Mouse (Mus musculus) MEL (cell line): ENCODE data around the gene Fam168b. TPM values are rescaled to one million over a fixed set of nuclear protein-coding genes. Genes with fewer than 3 reads are reported as not detected.

Experiments used
- DNase-seq: peaks from one replicate; pipeline ENCODE4 v3.0.0; 2011; ENCODE audit warnings: low read depth, low spot score
- H3K27ac ChIP-seq: 2 replicates; pipeline ENCODE4 v1.5.1; 2012; ENCODE audit warnings: low read depth, mild to moderate bottlenecking, control low read depth, low read length, moderate library complexity; ENCODE audit not compliant: control insufficient read depth
- H3K27me3 ChIP-seq, 2 experiments: fragments of 150-350 bp in 1 of 2; sonication (generic) in 1 of 2; 2 replicates each; pipeline ENCODE4 v1.6.1; 2012; ENCODE audit warnings: low read length in 2 of 2, mild to moderate bottlenecking in 2 of 2, improper control_type of control experiment in 1 of 2, moderate library complexity in 1 of 2; ENCODE audit not compliant: insufficient read depth in 2 of 2, control insufficient read depth in 1 of 2
- H3K36me3 ChIP-seq, 2 experiments: 2 replicates each; pipeline ENCODE4 v1.6.1; 2012 to 2014; ENCODE audit warnings: low read length in 2 of 2, improper control_type of control experiment in 1 of 2, inconsistent platforms in 1 of 2, mild to moderate bottlenecking in 1 of 2; ENCODE audit not compliant: insufficient read depth in 2 of 2, control insufficient read depth in 1 of 2
- H3K4me1 ChIP-seq, 2 experiments: fragments of 150-350 bp in 1 of 2; sonication (generic) in 1 of 2; 2 replicates each; pipeline ENCODE4 v1.6.1; 2012; ENCODE audit warnings: low read length in 2 of 2, improper control_type of control experiment in 1 of 2, mild to moderate bottlenecking in 1 of 2; ENCODE audit not compliant: insufficient read depth in 2 of 2, control insufficient read depth in 1 of 2
- H3K4me3 ChIP-seq, 2 experiments: fragments of 150-350 bp in 1 of 2; sonication (generic) in 1 of 2; 2 replicates each; pipeline ENCODE4 v1.5.1; 2012; ENCODE audit warnings: low read depth in 2 of 2, low read length in 2 of 2, mild to moderate bottlenecking in 2 of 2, moderate library complexity in 2 of 2, control low read depth in 1 of 2, improper control_type of control experiment in 1 of 2; ENCODE audit not compliant: control insufficient read depth in 1 of 2, insufficient read depth in 1 of 2
- H3K79me2 ChIP-seq: 2 replicates; pipeline ENCODE4 v1.6.1; 2012; ENCODE audit warnings: mild to moderate bottlenecking, low read length, moderate library complexity; ENCODE audit not compliant: control insufficient read depth, poor library complexity, insufficient read depth
- H3K9ac ChIP-seq: 2 replicates; pipeline ENCODE4 v1.6.1; 2012; ENCODE audit warnings: low read depth, mild to moderate bottlenecking, control low read depth, low read length, moderate library complexity; ENCODE audit not compliant: control insufficient read depth, poor library complexity, severe bottlenecking
- H3K9me3 ChIP-seq: fragments of 150-350 bp; sonication (generic); replicated peaks from 2 replicates; pipeline ENCODE4 v1.6.1; 2012; ENCODE audit warnings: mild to moderate bottlenecking, low read length, improper control_type of control experiment, moderate library complexity; ENCODE audit not compliant: insufficient read depth
- CHD1 ChIP-seq: IDR thresholded peaks from 2 replicates; pipeline ENCODE4 v1.6.1; 2012; ENCODE audit warnings: low read depth, mild to moderate bottlenecking, inconsistent platforms, low read length, improper control_type of control experiment
- CHD2 ChIP-seq: IDR thresholded peaks from 2 replicates; pipeline ENCODE4 v1.6.1; 2011; ENCODE audit warnings: low read length, improper control_type of control experiment
- ELF1 ChIP-seq: IDR thresholded peaks from 2 replicates; pipeline ENCODE4 v1.6.1; 2014; ENCODE audit warnings: low read depth, mild to moderate bottlenecking, inconsistent platforms, low read length, improper control_type of control experiment, moderate library complexity
- ETS1 ChIP-seq: IDR thresholded peaks from 2 replicates; pipeline ENCODE4 v1.6.1; 2012; ENCODE audit warnings: low read depth, mild to moderate bottlenecking, inconsistent platforms, low read length, improper control_type of control experiment, moderate library complexity
- KAT2A ChIP-seq: conservative IDR thresholded peaks from 2 replicates; pipeline ENCODE4 v1.6.1; 2012; ENCODE audit warnings: low read depth, low read length, improper control_type of control experiment, inconsistent platforms
- MAFK ChIP-seq: IDR thresholded peaks from 2 replicates; pipeline ENCODE4 v1.6.1; 2011; ENCODE audit warnings: low read depth, mild to moderate bottlenecking, low read length, improper control_type of control experiment, borderline replicate concordance
- MAX ChIP-seq: IDR thresholded peaks from 2 replicates; pipeline ENCODE4 v1.6.1; 2011; ENCODE audit warnings: low read length, improper control_type of control experiment
- MEF2A ChIP-seq: IDR thresholded peaks from 2 replicates; pipeline ENCODE4 v1.6.1; 2014; ENCODE audit warnings: low read depth, mild to moderate bottlenecking, inconsistent platforms, low read length, improper control_type of control experiment; ENCODE audit not compliant: poor library complexity, insufficient replicate concordance, severe bottlenecking; ENCODE audit errors: extremely low read depth
- MYB ChIP-seq: IDR thresholded peaks from 2 replicates; pipeline ENCODE4 v1.6.1; 2011; ENCODE audit warnings: mild to moderate bottlenecking, low read depth, low read length, improper control_type of control experiment
- NELFE ChIP-seq: IDR thresholded peaks from 2 replicates; pipeline ENCODE4 v1.6.1; 2011; ENCODE audit warnings: low read depth, low read length, improper control_type of control experiment
- POLR2A ChIP-seq, 2 experiments: IDR thresholded peaks; 2 replicates each; pipeline ENCODE4 v1.6.1; 2011 to 2012; ENCODE audit warnings: low read length in 2 of 2, mild to moderate bottlenecking in 2 of 2, control low read depth in 1 of 2, improper control_type of control experiment in 1 of 2, low read depth in 1 of 2, moderate library complexity in 1 of 2; ENCODE audit not compliant: control insufficient read depth in 1 of 2, insufficient read depth in 1 of 2, poor library complexity in 1 of 2
- POLR2AphosphoS5 ChIP-seq: IDR thresholded peaks from 2 replicates; pipeline ENCODE4 v1.6.1; 2012; ENCODE audit warnings: low read depth, borderline replicate concordance, mild to moderate bottlenecking, inconsistent platforms, low read length, moderate library complexity, mixed read lengths
- RAD21 ChIP-seq: IDR thresholded peaks from 2 replicates; pipeline ENCODE4 v1.6.1; 2011; ENCODE audit warnings: mild to moderate bottlenecking, low read depth, low read length, improper control_type of control experiment
- TAL1 ChIP-seq: IDR thresholded peaks from 2 replicates; pipeline ENCODE4 v1.6.1; 2012; ENCODE audit warnings: mild to moderate bottlenecking, inconsistent platforms, low read length, moderate library complexity, mixed read lengths
- TCF12 ChIP-seq: IDR thresholded peaks from 2 replicates; pipeline ENCODE4 v1.6.1; 2014; ENCODE audit warnings: low read depth, mild to moderate bottlenecking, inconsistent platforms, low read length, improper control_type of control experiment, moderate library complexity
- UBTF ChIP-seq: IDR thresholded peaks from 2 replicates; pipeline ENCODE4 v1.6.1; 2012; ENCODE audit warnings: low read depth, mild to moderate bottlenecking, inconsistent platforms, low read length, improper control_type of control experiment, moderate library complexity, borderline replicate concordance; ENCODE audit not compliant: insufficient read depth
- USF2 ChIP-seq, 2 experiments: IDR thresholded peaks; 2 replicates each; pipeline ENCODE4 v1.6.1; 2011 to 2012; ENCODE audit warnings: improper control_type of control experiment in 2 of 2, low read length in 2 of 2, borderline replicate concordance in 1 of 2, inconsistent platforms in 1 of 2, low read depth in 1 of 2, mild to moderate bottlenecking in 1 of 2; ENCODE audit not compliant: insufficient read depth in 1 of 2
- ZC3H11A ChIP-seq: IDR thresholded peaks from 2 replicates; pipeline ENCODE4 v1.6.1; 2012; ENCODE audit warnings: low read depth, mild to moderate bottlenecking, inconsistent platforms, low read length, improper control_type of control experiment
- ZKSCAN1 ChIP-seq: IDR thresholded peaks from 2 replicates; pipeline ENCODE4 v1.6.1; 2012; ENCODE audit warnings: low read depth, mild to moderate bottlenecking, inconsistent platforms, low read length, improper control_type of control experiment, moderate library complexity
- ZNF384 ChIP-seq: IDR thresholded peaks from 2 replicates; pipeline ENCODE4 v1.6.1; 2012; ENCODE audit warnings: low read depth, mild to moderate bottlenecking, inconsistent platforms, low read length, improper control_type of control experiment
- polyA plus RNA-seq, 2 experiments: library from polyadenylated mRNA; stranded (reverse) in 1 of 2; unstranded in 1 of 2; fragments of >175 nt in 1 of 2; fragments of >200 nt in 1 of 2; gene quantifications; 2 replicates each; pipeline versions ENCODE4 v1.2.1 to v1.2.4; 2012; ENCODE audit warnings: low replicate concordance in 2 of 2, low read depth in 1 of 2; ENCODE audit not compliant: insufficient read length in 2 of 2, insufficient read depth in 1 of 2, missing spikeins in 1 of 2
- total RNA-seq: library from RNA; depleted of rRNA; stranded (reverse); fragments of 300-350 nt; gene quantifications from 2 replicates; pipeline ENCODE4 v1.2.3, GENCODE M21; 2012

The Fam168b gene
- total and polyA plus RNA-seq, 3 experiments: 78.9 to 136 (median 97.4) TPM

GRCm38 (mm10) chr1:34819225-34819910, 23.5 kb downstream of the Fam168b start:
- Histone ChIP-seq H3K79me2 (peaks cover 4% of the 10 kb centered on the region), H3K9me3 (no peaks in the 10 kb centered on the region), H3K27ac (no peak overlapping the region)
- TF ChIP-seq MYB: no peak
- no peak for TF ChIP-seq ZKSCAN1
- TF ChIP-seq MAFK: no peak
- no peak for TF ChIP-seq TCF12
- TF ChIP-seq TAL1: no peak
- TF ChIP-seq KAT2A: no peak
- TF ChIP-seq ETS1: no peak
- TF ChIP-seq RAD21: no peak
- no peak for TF ChIP-seq UBTF
- TF ChIP-seq CHD2: no peak
- no peak for TF ChIP-seq CHD1
- no peak for TF ChIP-seq ZC3H11A
- no peak for TF ChIP-seq ZNF384
- no peak for TF ChIP-seq USF2 (IDR thresholded peaks at IDR 0.05; ENCODE audit: borderline replicate concordance in 1 of 2, insufficient read depth in 1 of 2, low read depth in 1 of 2, low read length in 2 of 2)
- no peak for TF ChIP-seq POLR2A (IDR thresholded peaks at IDR 0.05; ENCODE audit: control insufficient read depth in 1 of 2, insufficient read depth in 1 of 2, low read depth in 1 of 2, low read length in 2 of 2, poor library complexity in 1 of 2)
- TF ChIP-seq NELFE: no peak
- TF ChIP-seq, all 39 proteins: peak for 0
- H3K4me3 ChIP-seq: no peak overlapping the region
- peaks cover 0 to 21% of the 10 kb centered on the region in 2 experiments; a peak in 2 of 4 replicates for H3K36me3 ChIP-seq
- H3K4me1 ChIP-seq: no peaks in the 10 kb centered on the region
- no peaks in the 10 kb centered on the region for H3K27me3 ChIP-seq
- no peak for DNase-seq
- no peak overlapping the region for H3K9ac ChIP-seq

GRCm38 (mm10) chr1:34815843-34816242, 27.0 kb downstream of the Fam168b start:
- no peaks in the 10 kb centered on the region for H3K4me1 ChIP-seq
- no peak overlapping the region for H3K27ac ChIP-seq
- H3K9ac ChIP-seq: no peak overlapping the region
- no peaks in the 10 kb centered on the region for H3K27me3 ChIP-seq
- H3K9me3 ChIP-seq: no peaks in the 10 kb centered on the region
- no peak for DNase-seq
- TF ChIP-seq POLR2AphosphoS5: no peak
- TF ChIP-seq ELF1: no peak
- TF ChIP-seq MAX: no peak
- TF ChIP-seq MEF2A: no peak
- no peak for TF ChIP-seq ZKSCAN1
- no peaks in the 10 kb centered on the region for H3K79me2 ChIP-seq
- peaks cover 0 to 6% of the 10 kb centered on the region in 2 experiments; a peak in 2 of 4 replicates for H3K36me3 ChIP-seq
- H3K4me3 ChIP-seq: no peak overlapping the region
